Mouse (Mus musculus): ENCODE results near the gene Efnb3. TPM values are rescaled to one million over a fixed set of nuclear protein-coding genes. Genes with fewer than 3 reads are reported as not detected.
A peak's percentile ranks its signal among the peaks of the same experiment; 100 is the strongest.

Gene Efnb3
- total RNA-seq, 1 experiment from 2014 or later: not detected

- peak; percentile 55 for ATAC-seq (replicated peaks; ENCODE audit: insufficient number of reproducible peaks, low FRiP score, low TSS enrichment, poor library complexity, severe bottlenecking)
Observed at GRCm38 (mm10) chr11:69585718-69586325, 25.8 kb upstream of the Efnb3 start.

GRCm38 (mm10) chr11:69584937-69585336 lies 24.9 kb upstream of the Efnb3 start:
- no peak for ATAC-seq (replicated peaks; ENCODE audit: insufficient number of reproducible peaks, low FRiP score, low TSS enrichment, poor library complexity, severe bottlenecking)

GRCm38 (mm10) chr11:69584008-69584407 lies 24.0 kb upstream of the Efnb3 start:
- ATAC-seq (replicated peaks; ENCODE audit: insufficient number of reproducible peaks, low FRiP score, low TSS enrichment, poor library complexity, severe bottlenecking): no peak

DNA sequence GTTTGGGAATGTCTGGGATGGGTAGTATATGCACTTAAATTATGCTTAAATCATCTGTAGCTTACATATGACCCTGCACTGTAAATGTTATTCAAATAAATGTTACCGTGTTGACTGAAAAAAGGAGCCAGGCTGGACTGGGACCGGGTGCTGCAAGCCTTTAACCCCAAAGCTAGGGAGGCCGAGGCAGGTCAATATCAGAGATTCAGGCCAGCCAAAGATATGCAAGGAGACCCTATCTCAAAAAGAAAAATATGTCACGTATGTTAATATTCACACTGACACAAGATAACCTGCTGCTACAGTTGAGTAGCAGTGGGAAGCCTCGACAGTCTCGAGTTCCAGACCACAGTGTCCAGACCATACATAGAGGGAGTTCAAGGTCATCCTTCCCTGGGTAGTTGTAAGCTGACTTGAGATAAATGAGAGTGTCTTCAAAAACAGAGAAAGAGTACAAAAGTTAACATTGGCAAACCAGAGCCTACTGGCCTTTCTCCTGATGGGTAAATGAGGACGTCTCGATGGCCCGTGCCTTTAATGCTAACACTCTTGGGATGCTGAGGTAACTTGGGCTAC lies 22.3 kb upstream of the Efnb3 start:
- ATAC-seq (replicated peaks; ENCODE audit: insufficient number of reproducible peaks, low FRiP score, low TSS enrichment, poor library complexity, severe bottlenecking): no peak

DNA sequence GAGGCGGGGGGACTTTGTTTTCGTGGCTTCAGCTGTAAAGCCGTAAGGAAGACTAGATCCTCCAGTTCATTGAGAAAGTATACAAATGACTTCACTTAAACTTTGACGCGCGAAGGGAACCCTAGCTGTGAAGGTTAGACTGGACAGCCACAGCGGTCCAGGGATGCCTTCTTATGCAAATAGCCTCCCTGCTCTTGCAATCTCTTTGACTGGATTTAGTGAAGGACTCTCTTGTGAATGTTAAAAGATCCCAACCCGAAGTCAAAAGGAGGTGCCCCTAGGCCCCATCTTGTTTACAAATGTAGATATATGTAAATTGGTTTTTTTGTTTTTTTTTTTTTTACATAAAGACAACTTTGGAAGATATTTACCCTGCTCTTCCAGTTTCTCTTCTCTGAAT lies 21.8 kb upstream of the Efnb3 start:
- no peak for ATAC-seq (replicated peaks; ENCODE audit: insufficient number of reproducible peaks, low FRiP score, low TSS enrichment, poor library complexity, severe bottlenecking)

- peak; percentile 57 for ATAC-seq (replicated peaks; ENCODE audit: insufficient number of reproducible peaks, low FRiP score, low TSS enrichment, poor library complexity, severe bottlenecking)
Observed at GRCm38 (mm10) chr11:69581147-69581688, 21.2 kb upstream of the Efnb3 start.

GRCm38 (mm10) chr11:69580572-69581146 lies 20.7 kb upstream of the Efnb3 start:
- no peak for ATAC-seq (replicated peaks; ENCODE audit: insufficient number of reproducible peaks, low FRiP score, low TSS enrichment, poor library complexity, severe bottlenecking)

DNA sequence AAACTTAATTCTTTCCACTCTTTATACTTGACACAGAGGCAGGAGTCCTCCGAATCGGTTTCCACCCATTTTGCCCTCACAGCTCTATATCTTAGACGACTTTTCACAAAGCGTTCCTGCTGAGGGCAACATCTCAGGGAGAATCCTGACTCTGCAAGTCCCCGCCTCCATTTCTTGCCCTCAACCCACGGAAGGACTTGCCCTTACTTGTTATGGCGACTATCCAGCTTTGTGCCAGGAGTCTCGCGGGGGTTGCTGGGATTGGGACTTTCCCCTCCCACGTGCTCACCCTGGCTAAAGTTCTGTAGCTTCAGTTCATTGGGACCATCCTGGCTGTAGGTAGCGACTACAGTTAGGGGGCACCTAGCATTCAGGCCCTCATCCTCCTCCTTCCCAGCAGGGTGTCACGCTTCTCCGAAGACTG lies 20.1 kb upstream of the Efnb3 start, which contains the start of the genes Wrap53 and Trp53:
Wrap53 (minus strand) TSS at position 165 of the 424 bp plus-strand sequence.
Trp53 (plus strand) TSS at position 269 of the 424 bp plus-strand sequence.
- peak; percentile 77 for ATAC-seq (replicated peaks; ENCODE audit: insufficient number of reproducible peaks, low FRiP score, low TSS enrichment, poor library complexity, severe bottlenecking)

- ATAC-seq (replicated peaks; ENCODE audit: insufficient number of reproducible peaks, low FRiP score, low TSS enrichment, poor library complexity, severe bottlenecking): peak; percentile 63
Observed at GRCm38 (mm10) chr11:69579128-69580017, 19.4 kb upstream of the Efnb3 start.

- ATAC-seq (replicated peaks; ENCODE audit: insufficient number of reproducible peaks, low FRiP score, low TSS enrichment, poor library complexity, severe bottlenecking): no peak
Observed at GRCm38 (mm10) chr11:69578301-69578700, 18.3 kb upstream of the Efnb3 start.

DNA sequence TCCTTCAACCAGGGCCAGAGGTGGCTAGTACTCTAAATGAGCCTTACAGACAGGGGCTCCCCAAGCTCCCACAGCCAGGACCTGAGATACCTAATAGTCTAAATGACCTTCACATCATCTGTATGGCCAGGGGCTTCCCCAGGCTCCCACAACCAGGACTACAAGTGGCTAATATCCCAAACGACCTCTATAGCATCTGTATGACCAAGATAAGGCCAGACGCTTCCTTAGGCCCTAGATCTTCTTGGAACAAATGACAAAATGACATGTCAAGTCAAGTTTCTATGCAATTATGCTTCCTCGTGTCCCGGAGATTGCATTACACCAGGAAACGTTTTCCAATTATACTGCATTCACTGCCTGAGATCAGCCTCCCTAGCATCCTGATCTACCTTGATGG lies 16.3 kb upstream of the Efnb3 start:
- ATAC-seq (replicated peaks; ENCODE audit: insufficient number of reproducible peaks, low FRiP score, low TSS enrichment, poor library complexity, severe bottlenecking): no peak

GRCm38 (mm10) chr11:69575220-69575619 lies 15.2 kb upstream of the Efnb3 start:
- no peak for ATAC-seq (replicated peaks; ENCODE audit: insufficient number of reproducible peaks, low FRiP score, low TSS enrichment, poor library complexity, severe bottlenecking)

- no peak for ATAC-seq (replicated peaks; ENCODE audit: insufficient number of reproducible peaks, low FRiP score, low TSS enrichment, poor library complexity, severe bottlenecking)
Observed at GRCm38 (mm10) chr11:69565131-69565530, 5.1 kb upstream of the Efnb3 start.

DNA sequence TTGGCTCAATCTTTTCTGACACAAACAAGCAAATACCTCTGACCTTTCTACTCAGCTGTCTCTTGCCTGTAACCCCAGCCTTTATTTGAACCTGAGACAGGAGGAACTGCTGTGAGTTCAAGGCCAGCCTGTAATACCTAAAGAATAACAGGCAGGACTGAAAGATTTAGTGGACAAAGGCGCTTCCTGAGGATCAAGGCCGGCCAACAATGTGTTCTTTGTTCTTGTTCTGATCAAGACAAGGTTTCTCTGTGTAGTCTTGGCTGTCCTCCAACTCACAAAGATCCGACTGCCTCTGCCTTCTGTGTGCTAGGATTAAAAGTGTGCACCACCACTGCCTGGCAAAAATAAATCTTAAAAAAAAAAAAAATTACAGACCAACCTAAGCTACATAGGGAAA lies 4.4 kb upstream of the Efnb3 start:
- ATAC-seq (replicated peaks; ENCODE audit: insufficient number of reproducible peaks, low FRiP score, low TSS enrichment, poor library complexity, severe bottlenecking): no peak

GRCm38 (mm10) chr11:69563373-69563772 lies 3.4 kb upstream of the Efnb3 start:
- no peak for ATAC-seq (replicated peaks; ENCODE audit: insufficient number of reproducible peaks, low FRiP score, low TSS enrichment, poor library complexity, severe bottlenecking)

DNA sequence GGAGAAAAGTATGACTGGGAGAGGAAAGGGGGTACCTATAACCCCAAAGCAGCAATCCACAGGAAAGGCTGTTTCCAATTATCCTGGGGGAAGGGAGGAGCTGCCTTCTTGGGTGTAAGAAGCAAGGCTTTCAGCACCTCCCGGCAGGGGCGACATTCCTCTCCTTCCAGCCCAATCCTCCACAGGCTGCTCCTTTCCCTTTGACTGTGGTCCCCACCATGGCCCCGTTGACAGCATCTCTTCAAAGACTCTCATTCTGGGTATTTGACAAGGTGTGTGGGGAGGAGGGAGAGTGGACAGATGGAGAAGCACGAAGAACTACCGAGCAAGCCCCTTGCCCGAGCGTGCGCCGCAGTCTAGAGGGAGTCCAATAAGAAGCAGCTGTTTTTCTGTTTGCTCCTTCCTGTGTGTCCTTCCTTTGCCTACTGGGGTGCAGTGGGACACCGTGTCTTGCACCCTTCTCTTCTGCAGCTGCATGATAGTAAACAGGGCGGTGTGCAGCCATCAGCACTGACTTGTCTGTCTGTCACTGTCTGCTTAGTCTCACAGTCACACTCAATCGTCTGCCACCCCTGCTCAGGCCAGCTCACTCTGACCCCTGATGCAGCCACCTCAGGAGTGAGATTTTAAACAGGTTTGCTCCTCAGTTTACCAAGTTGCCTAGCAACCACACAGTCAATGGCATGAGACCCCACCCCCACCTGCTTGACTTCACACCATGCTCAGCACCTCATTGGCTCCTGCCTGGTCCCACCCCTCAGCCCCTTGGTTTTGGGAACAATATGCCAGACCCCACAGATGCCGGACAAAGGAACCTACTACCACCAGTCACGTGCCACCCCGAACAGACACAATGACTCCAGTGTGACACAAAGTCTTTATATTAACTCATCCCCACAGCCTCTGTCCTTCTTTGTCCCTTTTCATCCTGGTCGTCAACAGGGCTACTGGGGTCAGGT lies 1.2 kb upstream of the Efnb3 start:
- no peak for ATAC-seq (replicated peaks; ENCODE audit: insufficient number of reproducible peaks, low FRiP score, low TSS enrichment, poor library complexity, severe bottlenecking)

DNA sequence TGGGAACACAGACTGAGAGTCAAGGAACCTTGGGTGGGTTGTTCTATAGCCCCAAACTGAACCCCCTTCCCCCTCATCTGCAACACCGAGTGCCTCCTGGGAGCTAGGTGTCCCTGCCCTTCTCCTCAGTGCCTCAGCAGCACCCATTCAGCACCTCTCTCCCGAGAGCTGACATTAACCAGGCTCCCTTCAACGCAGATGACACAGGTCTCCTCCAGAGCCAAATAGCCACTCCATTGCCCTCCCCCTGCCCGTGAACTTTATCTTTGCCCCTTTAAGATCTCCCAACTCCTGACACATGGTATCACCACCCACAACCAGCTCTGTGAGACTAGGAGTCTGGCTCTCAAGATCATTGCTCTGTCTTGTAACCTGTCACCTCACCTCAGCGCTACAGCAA lies 822 bp downstream of the Efnb3 start:
- no peak for ATAC-seq (replicated peaks; ENCODE audit: insufficient number of reproducible peaks, low FRiP score, low TSS enrichment, poor library complexity, severe bottlenecking)

DNA sequence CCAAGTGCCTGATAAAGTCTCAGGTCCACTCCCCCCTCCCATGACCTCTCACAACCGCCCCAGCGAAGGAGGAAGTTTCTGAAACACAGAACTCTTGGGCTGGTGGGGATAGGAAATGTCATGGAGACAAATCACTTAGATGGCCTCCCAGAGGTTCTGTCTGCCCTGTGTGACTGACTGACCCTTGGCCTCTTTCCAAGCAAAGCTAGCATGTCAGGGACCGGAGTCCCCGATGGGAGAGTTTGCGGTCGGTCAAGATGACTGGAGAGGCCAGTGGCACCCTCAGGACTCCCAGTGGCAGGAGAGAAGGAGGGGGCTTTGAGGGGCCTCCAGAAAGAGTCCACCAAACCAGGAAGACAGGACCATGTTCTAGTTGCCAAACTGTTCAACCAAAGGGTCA lies 1.2 kb downstream of the Efnb3 start:
- ATAC-seq (replicated peaks; ENCODE audit: insufficient number of reproducible peaks, low FRiP score, low TSS enrichment, poor library complexity, severe bottlenecking): no peak

All from monocyte, adult 5-6 weeks (primary cell).